Mouse (Mus musculus) lung, embryonic 14.5 days (tissue): Measurements from ENCODE around the gene Prss34. TPM values are rescaled to one million over a fixed set of nuclear protein-coding genes. Genes with fewer than 3 reads are reported as not detected.

Experiments
- ATAC-seq: fragments of 200-750 bp; cut with Nextera tagmentation; 2 replicates; pipeline ENCODE4 v1.8.0; 2017; ENCODE audit warnings: mild to moderate bottlenecking, moderate TSS enrichment, moderate library complexity; ENCODE audit not compliant: insufficient read depth
- DNase-seq: peaks from one replicate; pipeline ENCODE4 v3.0.0-alpha.2; 2015
- H3K27ac ChIP-seq: fragments of 300-500 bp; sonication (generic); 2 replicates; pipeline ENCODE4 v1.5.1; 2014; ENCODE audit warnings: low read depth, mild to moderate bottlenecking, moderate library complexity
- H3K27me3 ChIP-seq: fragments of 300-500 bp; sonication (generic); 2 replicates; pipeline ENCODE4 v1.6.1; 2014; ENCODE audit warnings: low read length, control low read depth; ENCODE audit not compliant: insufficient read depth
- H3K36me3 ChIP-seq: fragments of 300-500 bp; sonication (generic); 2 replicates; pipeline ENCODE4 v1.6.1; 2014; ENCODE audit warnings: control low read depth; ENCODE audit not compliant: insufficient read depth
- H3K4me1 ChIP-seq: fragments of 300-500 bp; sonication (generic); 2 replicates; pipeline ENCODE4 v1.6.1; 2014; ENCODE audit warnings: antibody characterized with exemption, control low read depth; ENCODE audit not compliant: insufficient read depth
- H3K4me2 ChIP-seq: fragments of 300-500 bp; sonication (generic); 2 replicates; pipeline ENCODE4 v1.6.1; 2014; ENCODE audit warnings: mild to moderate bottlenecking
- H3K4me3 ChIP-seq: fragments of 300-500 bp; sonication (generic); 2 replicates; pipeline ENCODE4 v1.5.1; 2014; ENCODE audit warnings: low read depth, low read length
- H3K9ac ChIP-seq: fragments of 300-500 bp; sonication (generic); 2 replicates; pipeline ENCODE4 v1.6.1; 2014
- H3K9me3 ChIP-seq: fragments of 300-500 bp; sonication (generic); 2 replicates; pipeline ENCODE4 v1.6.1; 2016; ENCODE audit warnings: low read depth, low read length, control low read depth
- CTCF ChIP-seq: IDR thresholded peaks from 2 replicates; pipeline ENCODE4 v1.5.1; 2016; ENCODE audit warnings: antibody characterized with exemption, low read depth
- WGBS: fragments of 180-500 bp; shearing (Covaris S2); extraction: QIAGEN DNeasy Blood & Tissue Kit; methylation state at CpG from one replicate; pipeline ENCODE4 v1.1.7; 2014; 5-methylcytosine and 5-hydroxymethylcytosine counted together
- polyA plus RNA-seq: library from polyadenylated mRNA; unstranded; fragments of >200 nt; fragmentation: Nextera tagmentation; extraction: Ambion mirVana; gene quantifications from 2 replicates; pipeline ENCODE4 v1.2.1, GENCODE M21; 2014

The Prss34 gene
- 0.45 and 0.72 TPM in 2 replicates for polyA plus RNA-seq

GRCm38 (mm10) chr17:25298094-25298493 is at the start of gene Prss34:
Prss34 (plus strand) TSS chr17:25298394.
- Histone ChIP-seq H3K4me3 (no peak within 1 kb of the TSS), H3K4me1 (no peaks in the 10 kb centered on the region), H3K4me2 (no peak within 1 kb of the TSS), H3K9me3 (no peaks in the 10 kb centered on the region), H3K27ac (no peak within 1 kb of the TSS), H3K36me3 (no peaks in the 10 kb centered on the region), H3K27me3 (0 out of 2 replicates have a peak, but pooled peaks cover 2% of the 10 kb centered on the region), H3K9ac (no peak within 1 kb of the TSS)
- ATAC-seq: no peak
- DNase-seq: no peak
- no peak for TF ChIP-seq CTCF
- WGBS: 78% methylated on average over 5 of the region's 5 CpGs

GRCm38 (mm10) chr17:25250181-25250835 is 47.9 kb upstream of the Prss34 start:
- Histone ChIP-seq H3K9ac (no peak overlapping the region), H3K36me3 (no peaks in the 10 kb centered on the region), H3K27me3 (peaks cover 20% of the 10 kb centered on the region), H3K4me3 (no peak overlapping the region), H3K4me2 (no peak overlapping the region), H3K4me1 (no peaks in the 10 kb centered on the region), H3K27ac (no peak overlapping the region), H3K9me3 (no peaks in the 10 kb centered on the region)
- no peak for ATAC-seq
- WGBS: 75% methylated on average over 8 of the region's 8 CpGs
- TF ChIP-seq CTCF: no peak
- no peak for DNase-seq

- WGBS: 28% methylated on average over 3 of the region's 3 CpGs
These were observed 45.6 kb upstream of the Prss34 start for GRCm38 (mm10) chr17:25252643-25253042.

DNA sequence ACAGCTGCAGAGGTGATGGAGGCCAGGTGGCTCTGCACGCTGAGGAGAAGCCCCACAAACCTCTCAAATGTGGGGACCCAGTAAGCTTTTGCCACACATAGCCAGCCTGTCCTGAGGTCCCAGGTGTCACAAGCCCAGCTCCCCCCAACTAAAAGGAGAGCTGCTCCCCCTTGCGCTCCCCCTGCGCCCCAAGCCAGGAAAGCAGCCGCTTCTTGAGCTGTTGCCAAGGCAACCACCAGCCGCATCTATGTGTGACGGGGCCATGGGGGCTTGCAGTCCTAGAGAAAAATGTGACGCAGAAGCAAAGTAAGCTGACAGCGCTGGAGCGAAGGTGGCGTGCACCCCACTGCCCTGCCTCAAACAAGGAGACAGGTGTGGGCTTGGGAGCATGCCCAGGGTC is 44.4 kb upstream of the Prss34 start:
- no peak for ATAC-seq
- 26% methylated on average over 10 of the region's 10 CpGs for WGBS

More at GRCm38 (mm10) chr17:25252643-25253042, 45.6 kb upstream of the Prss34 start:
- Histone ChIP-seq H3K4me1 (0 out of 2 replicates have a peak, but pooled peaks cover 4% of the 10 kb centered on the region), H3K36me3 (no peaks in the 10 kb centered on the region), H3K9me3 (no peaks in the 10 kb centered on the region), H3K4me3 (no peak overlapping the region), H3K27ac (no peak overlapping the region), H3K27me3 (peaks cover 35% of the 10 kb centered on the region), H3K4me2 (no peak overlapping the region), H3K9ac (no peak overlapping the region)
- no peak for TF ChIP-seq CTCF
- DNase-seq (no peak), ATAC-seq (no peak)

DNA sequence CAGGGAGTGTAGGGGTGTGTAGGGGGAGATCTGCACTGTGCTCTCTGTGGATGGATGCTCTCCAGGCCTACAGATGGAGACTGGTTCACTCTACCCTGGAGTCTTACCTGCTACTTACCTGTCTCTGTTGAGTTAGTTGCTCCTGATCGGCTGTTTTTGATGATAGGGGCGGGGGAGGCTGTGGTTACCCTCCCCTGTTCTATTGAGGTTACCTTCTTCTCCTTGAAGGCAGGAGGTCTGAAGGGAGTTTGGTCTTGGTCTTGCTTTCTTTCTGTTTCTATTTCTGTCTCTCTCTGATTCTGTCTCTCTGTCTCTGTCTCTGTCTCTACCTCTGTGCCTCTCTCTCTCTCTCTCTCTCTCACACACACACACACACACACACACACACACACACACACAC is 43.1 kb upstream of the Prss34 start:
- ATAC-seq: no peak
- H3K4me1 ChIP-seq: 0 out of 2 replicates have a peak, but pooled peaks cover 4% of the 10 kb centered on the region
- no peak for TF ChIP-seq CTCF
- peaks cover 35% of the 10 kb centered on the region for H3K27me3 ChIP-seq
- WGBS: 58% methylated on average over 2 of the region's 2 CpGs
- peaks cover 17% of the 10 kb centered on the region for H3K36me3 ChIP-seq
- H3K4me3 ChIP-seq: no peak overlapping the region
- no peak overlapping the region for H3K27ac ChIP-seq
- H3K9ac ChIP-seq: no peak overlapping the region
- no peak for DNase-seq
- H3K4me2 ChIP-seq: no peak overlapping the region; the same call in 1 of the 2 replicates
- H3K9me3 ChIP-seq: no peaks in the 10 kb centered on the region

More for the DNA sequence above, 44.4 kb upstream of the Prss34 start:
- Histone ChIP-seq H3K27ac (no peak overlapping the region), H3K4me2 (no peak overlapping the region), H3K27me3 (peaks cover 35% of the 10 kb centered on the region), H3K36me3 (peaks cover 4% of the 10 kb centered on the region; the same call in 1 of the 2 replicates), H3K4me1 (0 out of 2 replicates have a peak, but pooled peaks cover 4% of the 10 kb centered on the region), H3K9me3 (no peaks in the 10 kb centered on the region), H3K9ac (no peak overlapping the region), H3K4me3 (no peak overlapping the region)
- TF ChIP-seq CTCF: no peak
- no peak for DNase-seq

GRCm38 (mm10) chr17:25256140-25256754 is 41.9 kb upstream of the Prss34 start, which contains the start of gene Baiap3:
Baiap3 (minus strand) TSS chr17:25256364.
- Histone ChIP-seq H3K9me3 (no peaks in the 10 kb centered on the region), H3K9ac (peak within 1 kb of the TSS; percentile 34; the same call in 1 of the 2 replicates), H3K4me2 (peak within 1 kb of the TSS; percentile 69), H3K36me3 (peaks cover 20% of the 10 kb centered on the region), H3K4me1 (0 out of 2 replicates have a peak, but pooled peaks cover 4% of the 10 kb centered on the region), H3K4me3 (peak within 1 kb of the TSS; percentile 37), H3K27ac (no peak within 1 kb of the TSS), H3K27me3 (peaks cover 35% of the 10 kb centered on the region)
- no peak for TF ChIP-seq CTCF
- DNase-seq: peak; percentile 35
- peak; percentile 64; the same call in 1 of the 2 replicates for ATAC-seq
- WGBS: 3% methylated on average over 35 of the region's 35 CpGs

DNA sequence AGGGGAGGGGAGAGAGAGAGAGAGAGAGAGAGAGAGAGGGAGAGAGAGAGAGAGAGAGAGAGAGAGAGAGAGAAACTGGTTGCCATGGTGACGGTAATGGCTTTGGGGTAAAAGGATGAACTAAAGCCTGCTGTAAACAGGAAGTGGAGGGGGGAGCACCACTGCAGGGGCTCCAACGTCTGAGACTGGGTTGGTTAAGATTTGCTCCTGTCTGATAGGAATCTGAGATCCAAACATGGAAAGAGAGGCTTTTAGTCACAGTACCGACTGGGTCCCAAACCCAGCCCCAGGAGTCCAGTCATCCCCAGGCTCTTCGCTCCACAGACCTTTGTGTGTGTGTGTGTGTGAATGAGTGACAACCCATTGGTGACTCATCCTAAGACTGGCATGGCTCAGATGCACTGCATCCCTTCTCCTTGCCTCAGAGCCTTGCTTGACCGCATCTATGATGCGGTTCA is 40.4 kb upstream of the Prss34 start:
- H3K4me1 ChIP-seq: 0 out of 2 replicates have a peak, but pooled peaks cover 4% of the 10 kb centered on the region
- H3K9me3 ChIP-seq: no peaks in the 10 kb centered on the region
- peaks cover 35% of the 10 kb centered on the region for H3K27me3 ChIP-seq
- peaks cover 26% of the 10 kb centered on the region for H3K36me3 ChIP-seq
- H3K9ac ChIP-seq: no peak overlapping the region
- no peak for TF ChIP-seq CTCF
- 52% methylated on average over 6 of the region's 6 CpGs for WGBS
- no peak overlapping the region for H3K4me3 ChIP-seq
- no peak for ATAC-seq
- H3K4me2 ChIP-seq: no peak overlapping the region
- DNase-seq: peak; percentile 49
- no peak overlapping the region for H3K27ac ChIP-seq
